ENCODE assay signal across 8 mouse cellular contexts in the genomic region with DNA sequence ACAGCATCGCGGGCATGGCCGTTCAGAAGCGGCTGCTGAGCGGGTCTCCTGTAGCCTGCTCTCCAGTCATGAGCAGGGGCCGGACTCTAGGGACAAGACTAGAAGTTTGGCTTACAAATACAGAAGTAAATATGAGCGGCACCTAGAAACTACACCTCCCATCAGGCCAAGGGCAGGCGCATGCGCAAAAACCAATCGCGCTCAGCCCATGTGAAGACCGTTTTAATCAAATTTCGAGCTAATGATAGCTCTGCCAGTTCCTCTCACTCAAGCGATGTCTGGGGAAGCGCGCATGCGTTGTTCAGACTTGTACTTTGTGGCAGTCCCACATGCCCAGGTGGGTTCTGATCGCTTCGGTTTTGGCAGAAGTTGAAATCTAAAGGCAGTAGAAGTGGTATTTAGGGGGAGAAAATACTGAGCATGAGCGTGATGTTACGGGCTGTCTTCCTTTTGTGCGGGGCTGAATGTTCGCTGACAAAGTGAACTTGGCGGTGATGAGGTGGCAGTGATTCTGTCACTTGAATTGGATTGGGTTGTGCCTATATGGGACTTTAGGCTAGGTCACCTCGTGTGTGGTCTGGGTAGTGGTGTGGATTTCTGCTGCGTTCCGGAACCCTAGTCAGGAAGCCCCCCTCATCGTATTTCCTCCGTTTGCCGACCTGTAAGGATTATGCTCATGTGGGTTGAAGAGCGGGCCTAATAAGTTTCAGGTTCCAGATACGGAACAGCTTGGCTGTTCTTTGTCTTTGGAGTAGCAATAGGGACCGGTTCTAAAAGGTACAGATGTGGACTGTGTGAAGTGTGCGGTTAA. TPM values are rescaled to one million over a fixed set of nuclear protein-coding genes. Genes with fewer than 3 reads are reported as not detected.
DNase-seq lines count a peak whose midpoint lies in the region; ATAC-seq lines count a peak whose summit lies in the region.

A gene (minus strand): TSS at position 168 of the 811 bp plus-strand sequence.
A gene (plus strand): TSS at position 242 of the 811 bp plus-strand sequence.

- DNase-seq in ES-CJ7 (ENCODE audit: low read depth, low spot score) = peak; percentile 99
- peak; percentile 93 for DNase-seq in cerebellum, adult 11 months
- peak; percentile 99 for DNase-seq in forebrain, embryonic 14.5 days (ENCODE audit: low spot score)
- DNase-seq in heart, postnatal 14 days = peak; percentile 92 to 94
- DNase-seq in layer of hippocampus, adult 11-12 months (ENCODE audit: low spot score) = peak; percentile 94
- peak; percentile 95 to 96 for DNase-seq in lung, adult 18-20 months
- peak; percentile 95 for DNase-seq in testis, postnatal 14 days (ENCODE audit: low spot score)

- 0 out of 2 replicates have a peak, but pooled peaks cover 5% of the 10 kb centered on the region for H3K36me3 ChIP-seq in forebrain, embryonic 14.5 days (ENCODE audit: control insufficient read depth, insufficient read depth, low read length)
- peaks cover 7% of the 10 kb centered on the region for H3K36me3 ChIP-seq in neural tube, embryonic 15.5 days

- H3K9ac ChIP-seq in forebrain, embryonic 14.5 days (ENCODE audit: low read length) = peak within 1 kb of the TSS; percentile 74
- peak within 1 kb of the TSS; percentile 59 for H3K9ac ChIP-seq in neural tube, embryonic 15.5 days (replicated peaks)

- H3K4me3 ChIP-seq in forebrain, embryonic 14.5 days (ENCODE audit: low read depth, low read length) = peak within 1 kb of the TSS; percentile 61
- peak within 1 kb of the TSS; percentile 73 for H3K4me3 ChIP-seq in neural tube, embryonic 15.5 days (replicated peaks)

- under 1% methylated on average over 34 of the region's 34 CpGs for WGBS in forebrain, embryonic 14.5 days
- under 1% methylated on average over 34 of the region's 34 CpGs for WGBS in neural tube, embryonic 15.5 days

- H3K27ac ChIP-seq in forebrain, embryonic 14.5 days (ENCODE audit: low read depth, low read length) = peak within 1 kb of the TSS; percentile 68
- peak within 1 kb of the TSS; percentile 79 for H3K27ac ChIP-seq in neural tube, embryonic 15.5 days (replicated peaks)

- H3K4me1 ChIP-seq in forebrain, embryonic 14.5 days (ENCODE audit: control insufficient read depth, insufficient read depth, low read length) = peaks cover 3% of the 10 kb centered on the region; the same call in 1 of the 2 replicates
- peaks cover 7% of the 10 kb centered on the region for H3K4me1 ChIP-seq in neural tube, embryonic 15.5 days

- H3K9me3 ChIP-seq in forebrain, embryonic 14.5 days (replicated peaks; ENCODE audit: control insufficient read depth, low read length) = no peaks in the 10 kb centered on the region
- H3K9me3 ChIP-seq in neural tube, embryonic 15.5 days (replicated peaks) = no peaks in the 10 kb centered on the region

- ATAC-seq in forebrain, embryonic 14.5 days = peak; percentile 96
- peak; percentile 98 for ATAC-seq in neural tube, embryonic 15.5 days (ENCODE audit: low FRiP score)

- no peaks in the 10 kb centered on the region for H3K27me3 ChIP-seq in forebrain, embryonic 14.5 days (replicated peaks; ENCODE audit: control insufficient read depth, insufficient read depth, low read length)
- H3K27me3 ChIP-seq in neural tube, embryonic 15.5 days (replicated peaks) = no peaks in the 10 kb centered on the region

- peak within 1 kb of the TSS; percentile 73 for H3K4me2 ChIP-seq in forebrain, embryonic 14.5 days (ENCODE audit: low read length)
- peak within 1 kb of the TSS; percentile 66 for H3K4me2 ChIP-seq in neural tube, embryonic 15.5 days

- intact Hi-C loops in heart, postnatal 14 days (cut with DNase I) = loop anchor here (5.0 kb wide), 2 partner anchors 81 to 156 kb away; a partner anchor contains a TSS

RNA-seq across cellular contexts. Expression of the first gene that starts in this region (rescaled TPM):
- polyA plus RNA-seq in forebrain, embryonic 14.5 days (2014; fragmentation: Nextera tagmentation; extraction: Ambion mirVana) = 4.6 and 6.0 TPM in 2 replicates
- total RNA-seq in heart, postnatal 14 days (2021) = 1 to 10 TPM; 4.4 to 5.2 TPM
- 4.2 and 5.0 TPM in 2 replicates for polyA plus RNA-seq in neural tube, embryonic 15.5 days (2015; fragmentation: Nextera tagmentation; extraction: Ambion mirVana)

RNA-seq across cellular contexts. Expression of the second gene that starts in this region (rescaled TPM):
- 11.9 and 15.7 TPM in 2 replicates for polyA plus RNA-seq in forebrain, embryonic 14.5 days (2014; fragmentation: Nextera tagmentation; extraction: Ambion mirVana)
- total RNA-seq in heart, postnatal 14 days (2021) = 10 to 100 TPM; 12.7 to 15.4 TPM
- 9.0 and 9.1 TPM in 2 replicates for polyA plus RNA-seq in neural tube, embryonic 15.5 days (2015; fragmentation: Nextera tagmentation; extraction: Ambion mirVana)

Comparison
In these comparisons a context has a peak if more than half of its experiments do, and no peak if none do; other contexts are left out.
1. Peak in every context shown above with its lines: DNase-seq, ATAC-seq, H3K4me3 ChIP-seq and H3K27ac ChIP-seq.